Mouse (Mus musculus) heart, embryonic 14.5 days (tissue): ENCODE data around the gene Rnf43. TPM values are rescaled to one million over a fixed set of nuclear protein-coding genes. Genes with fewer than 3 reads are reported as not detected.

ENCODE experiments used
- ATAC-seq: fragments of 200-750 bp; cut with Nextera tagmentation; 2 replicates; pipeline ENCODE4 v1.8.0; 2017; ENCODE audit warnings: low read depth, moderate TSS enrichment; ENCODE audit not compliant: insufficient number of reproducible peaks, insufficient read depth, low FRiP score
- H3K27ac ChIP-seq, 2 experiments: fragments of 200-500 bp in 1 of 2; fragments of 300-500 bp in 1 of 2; sonication (generic) in 1 of 2; replicated peaks in 1 of 2; 2 replicates each; pipeline ENCODE4 v1.5.1; 2012 to 2014; ENCODE audit warnings: low read depth in 2 of 2, low read length in 2 of 2, control low read depth in 1 of 2, mild to moderate bottlenecking in 1 of 2, mixed read lengths in 1 of 2; ENCODE audit not compliant: control insufficient read depth in 1 of 2, insufficient read depth in 1 of 2
- H3K27me3 ChIP-seq: fragments of 300-500 bp; sonication (generic); 2 replicates; pipeline ENCODE4 v1.6.1; 2014; ENCODE audit warnings: mild to moderate bottlenecking, low read length, control low read depth; ENCODE audit not compliant: control insufficient read depth, insufficient read depth
- H3K36me3 ChIP-seq: fragments of 300-500 bp; sonication (generic); 2 replicates; pipeline ENCODE4 v1.6.1; 2014; ENCODE audit warnings: mild to moderate bottlenecking, control low read depth, low read length, mixed read lengths; ENCODE audit not compliant: control insufficient read depth, insufficient read depth
- H3K4me1 ChIP-seq, 2 experiments: fragments of 200-500 bp in 1 of 2; fragments of 300-500 bp in 1 of 2; sonication (generic) in 1 of 2; 2 replicates each; pipeline ENCODE4 v1.6.1; 2012 to 2014; ENCODE audit warnings: low read length in 2 of 2, control low read depth in 1 of 2, mixed read lengths in 1 of 2; ENCODE audit not compliant: control insufficient read depth in 2 of 2, insufficient read depth in 2 of 2
- H3K4me2 ChIP-seq: fragments of 300-500 bp; sonication (generic); 2 replicates; pipeline ENCODE4 v1.6.1; 2014; ENCODE audit warnings: mild to moderate bottlenecking, low read length
- H3K4me3 ChIP-seq, 2 experiments: fragments of 200-500 bp in 1 of 2; fragments of 300-500 bp in 1 of 2; sonication (generic) in 1 of 2; 2 replicates each; pipeline ENCODE4 v1.5.1; 2012 to 2014; ENCODE audit warnings: low read length in 2 of 2, mild to moderate bottlenecking in 2 of 2, control low read depth in 1 of 2, low read depth in 1 of 2, moderate library complexity in 1 of 2; ENCODE audit not compliant: control insufficient read depth in 1 of 2, insufficient read depth in 1 of 2
- H3K9ac ChIP-seq: fragments of 300-500 bp; sonication (generic); 2 replicates; pipeline ENCODE4 v1.6.1; 2014; ENCODE audit warnings: mild to moderate bottlenecking, low read length
- H3K9me3 ChIP-seq: fragments of 300-500 bp; sonication (generic); 2 replicates; pipeline ENCODE4 v1.6.1; 2016; ENCODE audit warnings: low read length, control low read depth; ENCODE audit not compliant: control insufficient read depth
- WGBS: fragments of 180-500 bp; shearing (Covaris S2); extraction: QIAGEN DNeasy Blood & Tissue Kit; methylation state at CpG from one replicate; pipeline ENCODE4 v1.1.7; 2014; 5-methylcytosine and 5-hydroxymethylcytosine counted together
- microRNA counts: library from miRNA; unstranded; fragments of <30 nt; microRNA quantifications from one replicate; lab custom pipeline; 2016
- microRNA-seq: library from miRNA; unstranded; fragments of <30 nt; microRNA quantifications from one replicate; pipeline ENCODE4, GENCODE M21; 2016
- polyA plus RNA-seq: library from polyadenylated mRNA; unstranded; fragments of >200 nt; fragmentation: Nextera tagmentation; extraction: Ambion mirVana; gene quantifications from 2 replicates; pipeline ENCODE4 v1.2.1, GENCODE M21; 2014

The Rnf43 gene
- polyA plus RNA-seq, 1 experiment from 2014 or later, result 0.47 TPM

DNA sequence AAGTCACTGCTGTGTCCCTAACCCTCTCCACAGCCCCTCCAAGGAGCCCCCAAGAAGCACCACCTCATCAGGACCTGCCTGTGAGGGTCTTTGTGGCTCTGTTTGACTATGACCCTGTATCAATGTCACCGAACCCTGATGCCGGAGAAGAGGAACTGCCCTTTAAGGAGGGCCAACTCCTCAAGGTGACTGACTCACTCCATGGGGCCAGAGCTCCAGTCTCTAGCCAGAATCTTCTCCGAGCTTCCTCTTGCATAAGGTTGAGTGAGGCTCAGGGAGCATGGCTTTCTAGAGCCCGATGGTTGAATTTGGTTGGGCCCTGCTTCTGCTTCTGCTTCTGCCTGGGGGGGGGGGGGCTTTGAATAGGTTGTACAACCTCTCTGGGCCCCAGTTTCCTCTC, 116.9 kb downstream of the Rnf43 start:
- 81% methylated on average over 4 of the region's 4 CpGs for WGBS
- Histone ChIP-seq H3K36me3 (no peaks in the 10 kb centered on the region), H3K9me3 (no peaks in the 10 kb centered on the region), H3K4me3 (no peak overlapping the region), H3K27me3 (peaks cover 42% of the 10 kb centered on the region), H3K4me1 (peaks cover 3 to 13% of the 10 kb centered on the region in 2 experiments; a peak in 3 of 4 replicates), H3K9ac (no peak overlapping the region), H3K4me2 (no peak overlapping the region), H3K27ac (no peak overlapping the region)
- ATAC-seq, result no peak

DNA sequence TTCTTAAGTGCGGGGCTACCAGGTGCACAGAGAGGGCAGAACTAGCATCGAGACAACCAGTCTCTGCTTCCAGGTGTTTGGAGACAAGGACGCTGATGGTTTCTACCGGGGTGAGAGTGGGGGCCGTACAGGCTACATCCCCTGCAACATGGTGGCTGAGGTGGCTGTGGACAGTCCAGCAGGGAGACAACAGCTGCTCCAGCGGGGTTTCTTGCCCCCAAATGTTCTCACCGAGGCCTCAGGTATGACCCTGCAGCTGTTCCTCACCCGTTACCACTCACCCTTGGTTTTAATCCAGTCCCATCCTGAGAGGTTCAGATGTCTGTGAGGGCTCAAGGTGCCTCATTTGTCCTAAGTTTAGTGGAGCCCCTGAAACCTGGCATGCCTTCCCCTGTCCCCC, 117.6 kb downstream of the Rnf43 start:
- H3K4me2 ChIP-seq, result no peak overlapping the region
- H3K27ac ChIP-seq, result no peak overlapping the region
- no peaks in the 10 kb centered on the region for H3K9me3 ChIP-seq
- 75% methylated on average over 8 of the region's 8 CpGs for WGBS
- peaks cover 42% of the 10 kb centered on the region for H3K27me3 ChIP-seq
- no peak overlapping the region for H3K4me3 ChIP-seq
- H3K9ac ChIP-seq, result no peak overlapping the region
- no peaks in the 10 kb centered on the region for H3K36me3 ChIP-seq
- peaks cover 3 to 13% of the 10 kb centered on the region in 2 experiments; a peak in 3 of 4 replicates for H3K4me1 ChIP-seq
- ATAC-seq, result no peak

MicroRNAs within 50 kb of the gene (microRNA counts, 519-probe panel; counts per million panel counts)
- 5,743 counts per million, percentile 86 among the panel's probes with 10 or more counts for microRNA mmu-miR-142-3p (lab: Ali Mortazavi, UCI)
- microRNA mmu-miR-142-5p (lab: Ali Mortazavi, UCI), result 322 counts per million, percentile 70 among the panel's probes with 10 or more counts

Small RNA genes within 50 kb of the gene (microRNA-seq; reads per million reads assigned to microRNA genes)
- gene Mir142 (not detected), gene Mir142b (not detected)

Other genes starting within 250 kb of the Rnf43 start
- not detected in 2 replicates for gene Gm11492, start 96.1 kb upstream of the Rnf43 start, polyA plus RNA-seq
- 23.5 and 25.8 TPM in 2 replicates for gene Sept4, start 93.8 kb upstream of the Rnf43 start, polyA plus RNA-seq
- gene Mtmr4, start 70.6 kb upstream of the Rnf43 start, polyA plus RNA-seq, result 14.3 and 17.7 TPM in 2 replicates
- gene Hsf5, start 45.6 kb upstream of the Rnf43 start, polyA plus RNA-seq, result 0.13 and 0.15 TPM in 2 replicates
- gene Supt4a, start 74.8 kb downstream of the Rnf43 start, polyA plus RNA-seq, result 116 and 124 TPM in 2 replicates
- 0.09 and 0.26 TPM in 2 replicates for gene Tspoap1, start 97.8 kb downstream of the Rnf43 start, polyA plus RNA-seq
- 0.09 and 1.00 TPM in 2 replicates for gene Mpo, start 130.9 kb downstream of the Rnf43 start, polyA plus RNA-seq
- 0.11 TPM in 1 of 2 replicates, not detected in the other for gene Lpo, start 165.6 kb downstream of the Rnf43 start, polyA plus RNA-seq
- 6.5 and 7.0 TPM in 2 replicates for gene Mks1, start 190.5 kb downstream of the Rnf43 start, polyA plus RNA-seq
- 0.19 and 0.63 TPM in 2 replicates for gene Epx, start 212.8 kb downstream of the Rnf43 start, polyA plus RNA-seq
- not detected in 2 replicates for gene Olfr462, start 229.5 kb downstream of the Rnf43 start, polyA plus RNA-seq
- gene Olfr463, start 234.7 kb downstream of the Rnf43 start, polyA plus RNA-seq, result not detected in 2 replicates